Mouse (Mus musculus): ENCODE data around the gene Kif1bp. TPM values are rescaled to one million over a fixed set of nuclear protein-coding genes. Genes with fewer than 3 reads are reported as not detected.

Kif1bp gene
- polyA plus RNA-seq, 2 experiments, result 36.1 to 44.6 TPM

GRCm38 (mm10) chr10:62505224-62505983 is 72.9 kb downstream of the Kif1bp start:
- no peak for TF ChIP-seq POLR2A (IDR thresholded peaks at IDR 0.05; ENCODE audit: borderline replicate concordance, extremely low read depth, insufficient read depth, insufficient read length)
- Histone ChIP-seq H3K9me3 (ENCODE audit: control insufficient read depth, low read length) (no peaks in the 10 kb centered on the region), H3K4me3 (replicated peaks; ENCODE audit: low read length) (no peak overlapping the region), H3K27ac (replicated peaks; ENCODE audit: low read depth, low read length) (no peak overlapping the region), H3K4me1 (ENCODE audit: control insufficient read depth, insufficient read depth, low read length) (no peaks in the 10 kb centered on the region), H3K4me2 (replicated peaks; ENCODE audit: low read depth, low read length, severe bottlenecking) (no peak overlapping the region), H3K9ac (ENCODE audit: low read depth, low read length, severe bottlenecking) (no peak overlapping the region), H3K36me3 (ENCODE audit: control insufficient read depth, insufficient read depth, low read length) (no peaks in the 10 kb centered on the region), H3K27me3 (ENCODE audit: control insufficient read depth, insufficient read depth, low read length) (no peaks in the 10 kb centered on the region)
- ATAC-seq (ENCODE audit: low FRiP score, low read depth) (no peak), DNase-seq (ENCODE audit: low spot score) (no peak)
- 79% methylated on average over 9 of the region's 9 CpGs for WGBS

- Histone ChIP-seq H3K36me3 (ENCODE audit: control insufficient read depth, insufficient read depth, low read length) (no peaks in the 10 kb centered on the region), H3K4me1 (ENCODE audit: control insufficient read depth, insufficient read depth, low read length) (no peaks in the 10 kb centered on the region), H3K9ac (ENCODE audit: low read depth, low read length, severe bottlenecking) (no peak overlapping the region), H3K27me3 (ENCODE audit: control insufficient read depth, insufficient read depth, low read length) (no peaks in the 10 kb centered on the region), H3K9me3 (ENCODE audit: control insufficient read depth, low read length) (no peaks in the 10 kb centered on the region), H3K27ac (replicated peaks; ENCODE audit: low read depth, low read length) (no peak overlapping the region), H3K4me3 (replicated peaks; ENCODE audit: low read length) (no peak overlapping the region), H3K4me2 (replicated peaks; ENCODE audit: low read depth, low read length, severe bottlenecking) (no peak overlapping the region)
- no peak for TF ChIP-seq POLR2A (IDR thresholded peaks at IDR 0.05; ENCODE audit: borderline replicate concordance, extremely low read depth, insufficient read depth, insufficient read length)
- DNase-seq (ENCODE audit: low spot score) (no peak), ATAC-seq (ENCODE audit: low FRiP score, low read depth) (no peak)
- WGBS, result 67% methylated on average over 12 of the region's 12 CpGs
Observed at GRCm38 (mm10) chr10:62503836-62504628, 74.2 kb downstream of the Kif1bp start.

GRCm38 (mm10) chr10:62503353-62503752 is 74.9 kb downstream of the Kif1bp start:
- WGBS, result 71% methylated on average over 4 of the region's 4 CpGs
- H3K4me2 ChIP-seq (replicated peaks; ENCODE audit: low read depth, low read length, severe bottlenecking), result no peak overlapping the region
- ATAC-seq (ENCODE audit: low FRiP score, low read depth), result no peak

GRCm38 (mm10) chr10:62501951-62502350 is 76.3 kb downstream of the Kif1bp start:
- Histone ChIP-seq H3K9me3 (ENCODE audit: control insufficient read depth, low read length) (no peaks in the 10 kb centered on the region), H3K36me3 (ENCODE audit: control insufficient read depth, insufficient read depth, low read length) (no peaks in the 10 kb centered on the region), H3K4me1 (ENCODE audit: control insufficient read depth, insufficient read depth, low read length) (no peaks in the 10 kb centered on the region), H3K4me3 (replicated peaks; ENCODE audit: low read length) (no peak overlapping the region), H3K27ac (replicated peaks; ENCODE audit: low read depth, low read length) (no peak overlapping the region), H3K4me2 (replicated peaks; ENCODE audit: low read depth, low read length, severe bottlenecking) (no peak overlapping the region), H3K27me3 (ENCODE audit: control insufficient read depth, insufficient read depth, low read length) (no peaks in the 10 kb centered on the region), H3K9ac (ENCODE audit: low read depth, low read length, severe bottlenecking) (no peak overlapping the region)
- ATAC-seq (ENCODE audit: low FRiP score, low read depth), result no peak
- WGBS, result 78% methylated on average over 7 of the region's 7 CpGs
- no peak for TF ChIP-seq POLR2A (IDR thresholded peaks at IDR 0.05; ENCODE audit: borderline replicate concordance, extremely low read depth, insufficient read depth, insufficient read length)
- no peak for DNase-seq (ENCODE audit: low spot score)

More at GRCm38 (mm10) chr10:62503353-62503752, 74.9 kb downstream of the Kif1bp start:
- TF ChIP-seq POLR2A (IDR thresholded peaks at IDR 0.05; ENCODE audit: borderline replicate concordance, extremely low read depth, insufficient read depth, insufficient read length), result no peak
- Histone ChIP-seq H3K9me3 (ENCODE audit: control insufficient read depth, low read length) (no peaks in the 10 kb centered on the region), H3K27me3 (ENCODE audit: control insufficient read depth, insufficient read depth, low read length) (no peaks in the 10 kb centered on the region), H3K9ac (ENCODE audit: low read depth, low read length, severe bottlenecking) (no peak overlapping the region), H3K4me1 (ENCODE audit: control insufficient read depth, insufficient read depth, low read length) (no peaks in the 10 kb centered on the region), H3K4me3 (replicated peaks; ENCODE audit: low read length) (no peak overlapping the region), H3K27ac (replicated peaks; ENCODE audit: low read depth, low read length) (no peak overlapping the region), H3K36me3 (ENCODE audit: control insufficient read depth, insufficient read depth, low read length) (no peaks in the 10 kb centered on the region)
- no peak for DNase-seq (ENCODE audit: low spot score)

GRCm38 (mm10) chr10:62500916-62501615 is 77.2 kb downstream of the Kif1bp start:
- no peak for DNase-seq (ENCODE audit: low spot score)
- Histone ChIP-seq H3K27ac (replicated peaks; ENCODE audit: low read depth, low read length) (no peak overlapping the region), H3K4me2 (replicated peaks; ENCODE audit: low read depth, low read length, severe bottlenecking) (no peak overlapping the region), H3K4me1 (ENCODE audit: control insufficient read depth, insufficient read depth, low read length) (no peaks in the 10 kb centered on the region), H3K36me3 (ENCODE audit: control insufficient read depth, insufficient read depth, low read length) (no peaks in the 10 kb centered on the region), H3K27me3 (ENCODE audit: control insufficient read depth, insufficient read depth, low read length) (no peaks in the 10 kb centered on the region), H3K4me3 (replicated peaks; ENCODE audit: low read length) (no peak overlapping the region), H3K9me3 (ENCODE audit: control insufficient read depth, low read length) (no peaks in the 10 kb centered on the region), H3K9ac (ENCODE audit: low read depth, low read length, severe bottlenecking) (no peak overlapping the region)
- TF ChIP-seq POLR2A (IDR thresholded peaks at IDR 0.05; ENCODE audit: borderline replicate concordance, extremely low read depth, insufficient read depth, insufficient read length), result no peak
- no peak for ATAC-seq (ENCODE audit: low FRiP score, low read depth)
- 87% methylated on average over 9 of the region's 9 CpGs for WGBS

Data from limb, embryonic 14.5 days (tissue).